Mouse (Mus musculus) stomach, embryonic 14.5 days (tissue): ENCODE measurements at regions not wholly inside any gene's neighbourhood (a gene's known extent, or its start where the extent isn't known, plus 50 kb on each side); places are given as distances from the start of the nearest gene placed in this dataset.

Experiments used
- ATAC-seq: fragments of 200-750 bp; cut with Nextera tagmentation; 2 replicates; pipeline ENCODE4 v1.8.0; 2017; ENCODE audit warnings: low read depth, moderate TSS enrichment; ENCODE audit not compliant: insufficient number of reproducible peaks, insufficient read depth, low FRiP score
- H3K27ac ChIP-seq: fragments of 300-500 bp; sonication (generic); 2 replicates; pipeline ENCODE4 v1.5.1; 2014; ENCODE audit warnings: mild to moderate bottlenecking, low read length, moderate library complexity, mixed read lengths
- H3K27me3 ChIP-seq: fragments of 300-500 bp; sonication (generic); 2 replicates; pipeline ENCODE4 v1.6.1; 2014; ENCODE audit warnings: low read length, control low read depth, mixed read lengths; ENCODE audit not compliant: control insufficient read depth, insufficient read depth
- H3K36me3 ChIP-seq: fragments of 300-500 bp; sonication (generic); 2 replicates; pipeline ENCODE4 v1.6.1; 2014; ENCODE audit warnings: mild to moderate bottlenecking, control low read depth, low read length, moderate library complexity, mixed read lengths; ENCODE audit not compliant: control insufficient read depth, insufficient read depth
- H3K4me1 ChIP-seq: fragments of 300-500 bp; sonication (generic); 2 replicates; pipeline ENCODE4 v1.6.1; 2014; ENCODE audit warnings: low read length, control low read depth, mixed read lengths; ENCODE audit not compliant: control insufficient read depth, insufficient read depth
- H3K4me2 ChIP-seq: fragments of 300-500 bp; sonication (generic); replicated peaks from 2 replicates; pipeline ENCODE4 v1.6.1; 2014; ENCODE audit warnings: low read depth, low read length, control low read depth
- H3K4me3 ChIP-seq: fragments of 300-500 bp; sonication (generic); 2 replicates; pipeline ENCODE4 v1.5.1; 2014; ENCODE audit warnings: low read depth, low read length, control low read depth
- H3K9ac ChIP-seq: fragments of 300-500 bp; sonication (generic); replicated peaks from 2 replicates; pipeline ENCODE4 v1.6.1; 2014; ENCODE audit warnings: low read depth, mild to moderate bottlenecking, control low read depth, low read length, moderate library complexity, mixed read lengths
- H3K9me3 ChIP-seq: fragments of 300-500 bp; sonication (generic); 2 replicates; pipeline ENCODE4 v1.6.1; 2016; ENCODE audit warnings: low read depth, low read length, control low read depth; ENCODE audit not compliant: control insufficient read depth
- WGBS: fragments of 180-500 bp; shearing (Covaris S2); extraction: QIAGEN DNeasy Blood & Tissue Kit; methylation state at CpG from one replicate; pipeline ENCODE4 v1.1.7; 2014; 5-methylcytosine and 5-hydroxymethylcytosine counted together

- Histone ChIP-seq H3K27me3 (no peaks in the 10 kb centered on the region), H3K9me3 (no peaks in the 10 kb centered on the region), H3K27ac (no peak overlapping the region), H3K4me3 (no peak overlapping the region), H3K36me3 (no peaks in the 10 kb centered on the region), H3K4me2 (no peak overlapping the region), H3K9ac (no peak overlapping the region), H3K4me1 (no peaks in the 10 kb centered on the region)
- no peak for ATAC-seq
- 47% methylated on average over 2 of the region's 2 CpGs for WGBS
Observed at GRCm38 (mm10) chr6:112119180-112119579, 154.4 kb upstream of the Lmcd1 start.

- ATAC-seq = no peak
- 23% methylated on average over 3 of the region's 3 CpGs for WGBS
- no peaks in the 10 kb centered on the region for H3K36me3 ChIP-seq
- H3K27ac ChIP-seq = no peak overlapping the region
- no peaks in the 10 kb centered on the region for H3K27me3 ChIP-seq
- no peaks in the 10 kb centered on the region for H3K9me3 ChIP-seq
- H3K4me2 ChIP-seq = no peak overlapping the region
- no peaks in the 10 kb centered on the region for H3K4me1 ChIP-seq
- H3K4me3 ChIP-seq = no peak overlapping the region
- no peak overlapping the region for H3K9ac ChIP-seq
Observed at GRCm38 (mm10) chr6:112133522-112133921, 140.0 kb upstream of the Lmcd1 start.

- no peaks in the 10 kb centered on the region for H3K36me3 ChIP-seq
- H3K9me3 ChIP-seq = no peaks in the 10 kb centered on the region
- H3K9ac ChIP-seq = no peak overlapping the region
- no peak for ATAC-seq
- no peaks in the 10 kb centered on the region for H3K27me3 ChIP-seq
- H3K4me3 ChIP-seq = no peak overlapping the region
- H3K4me1 ChIP-seq = no peaks in the 10 kb centered on the region
- 60% methylated on average over 10 of the region's 10 CpGs for WGBS
- H3K27ac ChIP-seq = no peak overlapping the region
- H3K4me2 ChIP-seq = no peak overlapping the region
Observed at GRCm38 (mm10) chr6:112152535-112153364, 120.8 kb upstream of the Lmcd1 start.

GRCm38 (mm10) chr6:112167487-112167886 lies 106.1 kb upstream of the Lmcd1 start:
- no peaks in the 10 kb centered on the region for H3K36me3 ChIP-seq

GRCm38 (mm10) chr6:112176344-112176743 lies 97.2 kb upstream of the Lmcd1 start:
- Histone ChIP-seq H3K36me3 (no peaks in the 10 kb centered on the region), H3K4me3 (no peak overlapping the region), H3K27me3 (no peaks in the 10 kb centered on the region), H3K9ac (no peak overlapping the region), H3K4me2 (no peak overlapping the region), H3K9me3 (no peaks in the 10 kb centered on the region), H3K27ac (no peak overlapping the region), H3K4me1 (no peaks in the 10 kb centered on the region)
- ATAC-seq = no peak
- 45% methylated on average over 2 of the region's 2 CpGs for WGBS

More at GRCm38 (mm10) chr6:112167487-112167886, 106.1 kb upstream of the Lmcd1 start:
- H3K4me3 ChIP-seq = no peak overlapping the region
- no peaks in the 10 kb centered on the region for H3K4me1 ChIP-seq
- H3K27ac ChIP-seq = no peak overlapping the region
- no peak overlapping the region for H3K4me2 ChIP-seq
- no peaks in the 10 kb centered on the region for H3K9me3 ChIP-seq
- no peaks in the 10 kb centered on the region for H3K27me3 ChIP-seq
- no peak overlapping the region for H3K9ac ChIP-seq
- 85% methylated on average over 3 of the region's 3 CpGs for WGBS
- no peak for ATAC-seq

GRCm38 (mm10) chr6:112187636-112188035 lies 85.9 kb upstream of the Lmcd1 start:
- no peak for ATAC-seq
- no peak overlapping the region for H3K27ac ChIP-seq
- H3K4me1 ChIP-seq = no peaks in the 10 kb centered on the region
- no peak overlapping the region for H3K9ac ChIP-seq
- no peaks in the 10 kb centered on the region for H3K9me3 ChIP-seq
- no peaks in the 10 kb centered on the region for H3K36me3 ChIP-seq
- no peaks in the 10 kb centered on the region for H3K27me3 ChIP-seq
- 95% methylated on average over 2 of the region's 2 CpGs for WGBS
- no peak overlapping the region for H3K4me2 ChIP-seq
- no peak overlapping the region for H3K4me3 ChIP-seq

GRCm38 (mm10) chr6:112191032-112191431 lies 82.5 kb upstream of the Lmcd1 start:
- Histone ChIP-seq H3K27ac (no peak overlapping the region), H3K9ac (no peak overlapping the region), H3K9me3 (no peaks in the 10 kb centered on the region), H3K4me2 (no peak overlapping the region), H3K4me1 (no peaks in the 10 kb centered on the region), H3K27me3 (no peaks in the 10 kb centered on the region), H3K4me3 (no peak overlapping the region), H3K36me3 (no peaks in the 10 kb centered on the region)
- no peak for ATAC-seq
- WGBS = 46% methylated on average over 6 of the region's 6 CpGs

GRCm38 (mm10) chr6:112197445-112197844 lies 76.1 kb upstream of the Lmcd1 start:
- H3K4me3 ChIP-seq = no peak overlapping the region

GRCm38 (mm10) chr6:112199241-112199640 lies 74.3 kb upstream of the Lmcd1 start:
- ATAC-seq = no peak
- Histone ChIP-seq H3K4me1 (no peaks in the 10 kb centered on the region), H3K9ac (no peak overlapping the region), H3K9me3 (no peaks in the 10 kb centered on the region), H3K27ac (no peak overlapping the region), H3K36me3 (no peaks in the 10 kb centered on the region), H3K4me3 (no peak overlapping the region), H3K4me2 (no peak overlapping the region), H3K27me3 (no peaks in the 10 kb centered on the region)
- 76% methylated on average over 4 of the region's 4 CpGs for WGBS

More at GRCm38 (mm10) chr6:112197445-112197844, 76.1 kb upstream of the Lmcd1 start:
- Histone ChIP-seq H3K36me3 (no peaks in the 10 kb centered on the region), H3K9me3 (no peaks in the 10 kb centered on the region), H3K27me3 (no peaks in the 10 kb centered on the region), H3K9ac (no peak overlapping the region), H3K27ac (no peak overlapping the region), H3K4me2 (peak overlapping the region; percentile 31), H3K4me1 (no peaks in the 10 kb centered on the region)
- ATAC-seq = peak; percentile 60; the same call in 1 of the 2 replicates
- WGBS = 9% methylated on average over 16 of the region's 16 CpGs
